Mouse (Mus musculus) olfactory bulb, adult 2 months (tissue): Measurements from ENCODE around the gene Sash1.

ENCODE experiments used
- CTCF ChIP-seq: fragments of 200-500 bp; IDR thresholded peaks from 2 replicates; pipeline ENCODE4 v1.5.1; 2012; ENCODE audit warnings: low read depth, mild to moderate bottlenecking, low read length, moderate library complexity; ENCODE audit not compliant: insufficient read depth
- POLR2A ChIP-seq: fragments of 200-500 bp; IDR thresholded peaks from 2 replicates; pipeline ENCODE4 v1.6.1; 2012; ENCODE audit warnings: mild to moderate bottlenecking, low read depth, low read length, moderate library complexity; ENCODE audit not compliant: insufficient read depth

DNA sequence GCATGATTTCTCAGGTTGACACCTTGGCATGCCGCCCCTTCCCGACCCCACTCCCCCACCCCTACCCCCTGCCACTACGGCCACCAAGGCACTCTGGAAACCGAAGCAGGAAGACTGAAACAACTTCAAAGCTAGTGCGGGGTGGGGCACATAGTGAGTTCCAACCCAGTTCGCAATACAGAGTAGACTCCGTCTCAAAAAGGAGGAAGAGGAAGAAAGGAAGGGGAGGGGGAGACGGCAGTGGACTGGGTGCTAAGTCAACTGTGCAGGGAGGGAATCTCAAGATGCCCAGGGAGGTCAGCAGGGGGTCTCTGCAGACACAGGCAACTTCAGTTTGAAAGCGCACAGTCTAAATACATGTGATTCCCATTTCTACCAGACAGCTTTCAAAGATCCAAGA is 7.0 kb downstream of the Sash1 start:
- TF ChIP-seq CTCF (no peak), POLR2A (no peak)
